Mouse (Mus musculus) CH12.LX (cell line): Measurements from ENCODE around the gene Sf3b4. TPM values are rescaled to one million over a fixed set of nuclear protein-coding genes. Genes with fewer than 3 reads are reported as not detected.

Source experiments
- DNase-seq: peaks from one replicate; pipeline ENCODE4 v3.0.0-alpha.2; 2013; ENCODE audit errors: extremely low read depth
- H3K27ac ChIP-seq: 2 replicates; pipeline ENCODE4 v1.5.1; 2012; ENCODE audit warnings: low read depth, mild to moderate bottlenecking, control low read depth, moderate library complexity; ENCODE audit not compliant: insufficient read depth
- H3K27me3 ChIP-seq: replicated peaks from 2 replicates; pipeline ENCODE3; 2012; ENCODE audit warnings: inconsistent platforms
- H3K36me3 ChIP-seq, 2 experiments: replicated peaks in 1 of 2; 2 replicates each; pipeline versions ENCODE3 to v1.6.1; 2012; ENCODE audit warnings: inconsistent platforms in 1 of 2, low read length in 1 of 2, mild to moderate bottlenecking in 1 of 2, mixed read lengths in 1 of 2, moderate library complexity in 1 of 2; ENCODE audit not compliant: control insufficient read depth in 1 of 2, insufficient read depth in 1 of 2
- H3K4me1 ChIP-seq, 2 experiments: 2 replicates each; pipeline ENCODE4 v1.6.1; 2012; ENCODE audit warnings: inconsistent platforms in 1 of 2, moderate library complexity in 1 of 2; ENCODE audit not compliant: insufficient read depth in 2 of 2, control insufficient read depth in 1 of 2
- H3K4me2 ChIP-seq: 2 replicates; pipeline ENCODE4 v1.6.1; 2012; ENCODE audit warnings: low read depth, mild to moderate bottlenecking, control low read depth; ENCODE audit not compliant: poor library complexity, insufficient read depth, severe bottlenecking
- H3K4me3 ChIP-seq, 3 experiments: fragments of 150-350 bp in 1 of 3; sonication (generic) in 1 of 3; replicated peaks in 1 of 3; 2 replicates each; pipeline versions ENCODE3 to v1.5.1; 2011 to 2012; ENCODE audit warnings: low read depth in 2 of 3, low read length in 2 of 3, mild to moderate bottlenecking in 2 of 3, moderate library complexity in 2 of 3, control low read depth in 1 of 3, improper control_type of control experiment in 1 of 3, inconsistent platforms in 1 of 3, mixed read lengths in 1 of 3; ENCODE audit not compliant: poor library complexity in 1 of 3
- H3K79me2 ChIP-seq: replicated peaks from 2 replicates; pipeline ENCODE4 v1.6.1; 2012; ENCODE audit warnings: mild to moderate bottlenecking, moderate library complexity; ENCODE audit not compliant: control insufficient read depth, poor library complexity, insufficient read depth, severe bottlenecking; ENCODE audit errors: extremely low read depth
- H3K9ac ChIP-seq: 2 replicates; pipeline ENCODE4 v1.6.1; 2012; ENCODE audit warnings: low read depth, mild to moderate bottlenecking, control low read depth, moderate library complexity; ENCODE audit not compliant: insufficient read depth
- H3K9me3 ChIP-seq: replicated peaks from 2 replicates; pipeline ENCODE3; 2012; ENCODE audit warnings: low read length, inconsistent platforms, mixed read lengths
- CHD1 ChIP-seq: IDR thresholded peaks from 2 replicates; pipeline ENCODE4 v1.6.1; 2012; ENCODE audit warnings: low read depth, low read length, improper control_type of control experiment, inconsistent platforms
- ELF1 ChIP-seq: IDR thresholded peaks from 2 replicates; pipeline ENCODE4 v1.6.1; 2014; ENCODE audit warnings: low read depth, mild to moderate bottlenecking, inconsistent platforms, low read length, improper control_type of control experiment
- ETS1 ChIP-seq: conservative IDR thresholded peaks from 2 replicates; pipeline ENCODE4 v1.6.1; 2012; ENCODE audit warnings: low read depth, mild to moderate bottlenecking, inconsistent platforms, low read length, improper control_type of control experiment, moderate library complexity
- HCFC1 ChIP-seq: IDR thresholded peaks from 2 replicates; pipeline ENCODE4 v1.6.1; 2012; ENCODE audit warnings: low read depth, mild to moderate bottlenecking, inconsistent platforms, low read length, improper control_type of control experiment
- IRF4 ChIP-seq: IDR thresholded peaks from 2 replicates; pipeline ENCODE4 v1.6.1; 2014; ENCODE audit warnings: low read depth, mild to moderate bottlenecking, inconsistent platforms, low read length, improper control_type of control experiment
- JUND ChIP-seq: conservative IDR thresholded peaks from 2 replicates; pipeline ENCODE4 v1.6.1; 2011; ENCODE audit warnings: low read depth, low read length, improper control_type of control experiment
- MAFK ChIP-seq: IDR thresholded peaks from 2 replicates; pipeline ENCODE4 v1.6.1; 2011; ENCODE audit warnings: low read length, improper control_type of control experiment; ENCODE audit not compliant: insufficient replicate concordance
- MAX ChIP-seq: IDR thresholded peaks from 2 replicates; pipeline ENCODE4 v1.6.1; 2011; ENCODE audit warnings: low read length, improper control_type of control experiment
- MAZ ChIP-seq: IDR thresholded peaks from 2 replicates; pipeline ENCODE4 v1.6.1; 2012; ENCODE audit warnings: low read depth, mild to moderate bottlenecking, inconsistent platforms, low read length, improper control_type of control experiment, moderate library complexity
- MEF2A ChIP-seq: IDR thresholded peaks from 2 replicates; pipeline ENCODE4 v1.6.1; 2014; ENCODE audit warnings: low read depth, mild to moderate bottlenecking, inconsistent platforms, low read length, improper control_type of control experiment, borderline replicate concordance
- MXI1 ChIP-seq: IDR thresholded peaks from 2 replicates; pipeline ENCODE4 v1.6.1; 2011; ENCODE audit warnings: mild to moderate bottlenecking, low read depth, low read length, improper control_type of control experiment
- MYC ChIP-seq: IDR thresholded peaks from 2 replicates; pipeline ENCODE4 v1.6.1; 2011; ENCODE audit warnings: low read depth, mild to moderate bottlenecking, improper control_type of control experiment, low read length
- NRF1 ChIP-seq: IDR thresholded peaks from 2 replicates; pipeline ENCODE4 v1.6.1; 2014; ENCODE audit warnings: low read depth, mild to moderate bottlenecking, inconsistent platforms, low read length, improper control_type of control experiment, moderate library complexity
- PAX5 ChIP-seq: IDR thresholded peaks from 2 replicates; pipeline ENCODE4 v1.6.1; 2012; ENCODE audit warnings: low read length, inconsistent platforms, mixed read lengths
- POLR2AphosphoS2 ChIP-seq: IDR thresholded peaks from 2 replicates; pipeline ENCODE4 v1.6.1; 2011; ENCODE audit warnings: low read depth, low read length, improper control_type of control experiment
- RAD21 ChIP-seq: IDR thresholded peaks from 2 replicates; pipeline ENCODE4 v1.6.1; 2011; ENCODE audit warnings: low read depth, mild to moderate bottlenecking, low read length, improper control_type of control experiment, moderate library complexity
- TBP ChIP-seq: conservative IDR thresholded peaks from 2 replicates; pipeline ENCODE4 v1.6.1; 2011; ENCODE audit warnings: low read depth, low read length, improper control_type of control experiment
- TCF12 ChIP-seq: IDR thresholded peaks from 2 replicates; pipeline ENCODE4 v1.6.1; 2014; ENCODE audit warnings: low read depth, mild to moderate bottlenecking, inconsistent platforms, low read length, improper control_type of control experiment
- UBTF ChIP-seq: IDR thresholded peaks from 2 replicates; pipeline ENCODE4 v1.6.1; 2012; ENCODE audit warnings: low read depth, mild to moderate bottlenecking, inconsistent platforms, low read length, improper control_type of control experiment, moderate library complexity
- USF1 ChIP-seq: IDR thresholded peaks from 2 replicates; pipeline ENCODE4 v1.6.1; 2014; ENCODE audit warnings: low read depth, mild to moderate bottlenecking, inconsistent platforms, low read length, improper control_type of control experiment
- USF2 ChIP-seq: conservative IDR thresholded peaks from 2 replicates; pipeline ENCODE4 v1.6.1; 2011; ENCODE audit warnings: low read depth, low read length, improper control_type of control experiment
- ZC3H11A ChIP-seq: IDR thresholded peaks from 2 replicates; pipeline ENCODE4 v1.6.1; 2012; ENCODE audit warnings: low read depth, mild to moderate bottlenecking, inconsistent platforms, low read length, improper control_type of control experiment
- ZNF384 ChIP-seq: IDR thresholded peaks from 2 replicates; pipeline ENCODE4 v1.6.1; 2012; ENCODE audit warnings: low read depth, low read length, improper control_type of control experiment, inconsistent platforms
- dilution Hi-C: fragments of 300-500 bp; cut with MboI; formaldehyde crosslinking; loops from 2 replicates; pipeline ENCODE4 v1.14.3; 2020; ENCODE audit warnings: low sequenced_read_pairs; ENCODE audit not compliant: extremely low pct_unique_long_range_greater_than_20kb, extremely low pct_ligation_motif_present
- in situ Hi-C: fragments of 300-500 bp; cut with MboI; formaldehyde crosslinking; loops from 3 replicates; pipeline ENCODE4 v1.14.3; 2019; ENCODE audit warnings: low sequenced_read_pairs, low pct_ligation_motif_present, low pct_unique_long_range_greater_than_20kb, mixed read lengths
- polyA plus RNA-seq: library from polyadenylated mRNA; unstranded; fragments of >175 nt; gene quantifications from 2 replicates; pipeline ENCODE4 v1.2.1, GENCODE M21; 2012; ENCODE audit warnings: low read depth; ENCODE audit not compliant: insufficient read length
- total RNA-seq, 2 experiments: library from RNA; depleted of rRNA; stranded (reverse); fragments of 300-350 nt in 1 of 2; fragments of >200 nt in 1 of 2; gene quantifications; 2 replicates each; pipeline ENCODE4 v1.2.3; 2012 to 2014

Gene Sf3b4
- total and polyA plus RNA-seq, 3 experiments = 38.1 to 147 (median 47.9) TPM

DNA sequence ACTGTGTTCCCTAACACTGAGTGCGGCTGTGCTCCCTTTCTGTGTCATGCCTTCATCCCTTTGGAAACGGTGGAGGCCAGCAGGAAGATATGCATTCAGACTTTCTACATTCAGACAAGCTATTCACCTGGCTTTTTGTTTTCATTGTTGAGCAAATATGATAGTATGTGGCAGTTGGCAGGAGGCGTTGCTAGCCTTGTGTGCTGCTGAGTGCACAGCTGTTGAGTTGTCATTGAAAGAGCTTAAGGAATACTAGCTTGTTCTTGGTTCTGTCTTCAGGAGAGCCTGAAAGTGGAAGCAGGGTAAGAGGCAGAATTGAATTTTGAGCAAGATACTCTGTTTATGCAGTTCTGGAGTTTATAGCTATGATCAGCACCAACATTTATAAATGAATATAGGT lies 39.7 kb upstream of the Sf3b4 start:
- in situ Hi-C loops = no loop called here
- no peaks in the 10 kb centered on the region; the same call in 1 of the 2 replicates for H3K79me2 ChIP-seq
- H3K4me1 ChIP-seq = peaks cover 0 to 12% of the 10 kb centered on the region in 2 experiments; a peak in 2 of 4 replicates
- no peak for DNase-seq
- dilution Hi-C loops = no loop called here
- H3K9me3 ChIP-seq = no peaks in the 10 kb centered on the region
- no peak overlapping the region for H3K4me3 ChIP-seq
- H3K9ac ChIP-seq = no peak overlapping the region
- TF ChIP-seq MEF2A (no peak), POLR2AphosphoS2 (no peak), PAX5 (no peak), JUND (no peak), MAZ (no peak), ETS1 (no peak), ZC3H11A (no peak), RAD21 (no peak), ZNF384 (no peak), USF2 (no peak), TBP (no peak), USF1 (no peak), TCF12 (no peak), NRF1 (no peak), ELF1 (no peak), CHD1 (no peak), MXI1 (no peak), MAFK (no peak), MYC (no peak), MAX (no peak)
- H3K27me3 ChIP-seq = no peaks in the 10 kb centered on the region
- no peak overlapping the region for H3K27ac ChIP-seq
- H3K36me3 ChIP-seq = peaks cover 7 to 67% of the 10 kb centered on the region in 2 experiments
- no peak overlapping the region for H3K4me2 ChIP-seq

- DNase-seq = no peak
- no peak overlapping the region for H3K27ac ChIP-seq
- H3K36me3 ChIP-seq = peaks cover 8 to 69% of the 10 kb centered on the region in 2 experiments
- dilution Hi-C loops = no loop called here
- TF ChIP-seq HCFC1 = no peak
- TF ChIP-seq TBP = no peak
- no peak for TF ChIP-seq TCF12
- no peak for TF ChIP-seq MXI1
- TF ChIP-seq MYC = no peak
- no peak for TF ChIP-seq IRF4
- no peak for TF ChIP-seq UBTF
- TF ChIP-seq MAX = no peak
- TF ChIP-seq, all 38 proteins: peak for 0
- Histone ChIP-seq H3K4me1 (peaks cover 0 to 9% of the 10 kb centered on the region in 2 experiments; a peak in 2 of 4 replicates), H3K9me3 (no peaks in the 10 kb centered on the region), H3K9ac (no peak overlapping the region), H3K4me3 (no peak overlapping the region), H3K27me3 (no peaks in the 10 kb centered on the region), H3K4me2 (no peak overlapping the region), H3K79me2 (no peaks in the 10 kb centered on the region; the same call in 1 of the 2 replicates)
- in situ Hi-C loops = no loop called here
Observed at GRCm38 (mm10) chr3:96133327-96133905, 38.7 kb upstream of the Sf3b4 start.
